Mouse (Mus musculus) stomach, embryonic 15.5 days (tissue): ENCODE data around the gene Evi2. TPM values are rescaled to one million over a fixed set of nuclear protein-coding genes. Genes with fewer than 3 reads are reported as not detected.

ENCODE experiments used
- ATAC-seq: fragments of 200-750 bp; cut with Nextera tagmentation; 2 replicates; pipeline ENCODE4 v1.8.0; 2017; ENCODE audit warnings: low read depth, moderate number of reproducible peaks, moderate TSS enrichment; ENCODE audit not compliant: insufficient read depth, low FRiP score
- H3K27ac ChIP-seq: fragments of 300-500 bp; sonication (generic); 2 replicates; pipeline ENCODE4 v1.5.1; 2015; ENCODE audit warnings: mild to moderate bottlenecking, inconsistent platforms
- H3K27me3 ChIP-seq: fragments of 300-500 bp; sonication (generic); replicated peaks from 2 replicates; pipeline ENCODE4 v1.6.1; 2015; ENCODE audit warnings: inconsistent platforms
- H3K36me3 ChIP-seq: fragments of 300-500 bp; sonication (generic); 2 replicates; pipeline ENCODE4 v1.6.1; 2015; ENCODE audit warnings: inconsistent platforms
- H3K4me1 ChIP-seq: fragments of 300-500 bp; sonication (generic); 2 replicates; pipeline ENCODE4 v1.6.1; 2015; ENCODE audit warnings: inconsistent platforms
- H3K4me2 ChIP-seq: fragments of 300-500 bp; sonication (generic); 2 replicates; pipeline ENCODE4 v1.6.1; 2015; ENCODE audit warnings: mild to moderate bottlenecking, inconsistent platforms
- H3K4me3 ChIP-seq: fragments of 300-500 bp; sonication (generic); replicated peaks from 2 replicates; pipeline ENCODE4 v1.5.1; 2015; ENCODE audit warnings: inconsistent platforms
- H3K9ac ChIP-seq: fragments of 300-500 bp; sonication (generic); 2 replicates; pipeline ENCODE4 v1.6.1; 2015; ENCODE audit warnings: inconsistent platforms
- H3K9me3 ChIP-seq: fragments of 300-500 bp; sonication (generic); 2 replicates; pipeline ENCODE4 v1.6.1; 2016; ENCODE audit warnings: inconsistent platforms
- WGBS: fragments of 180-500 bp; shearing (Covaris S2); methylation state at CpG from one replicate; pipeline ENCODE4 v1.1.7; 2015; 5-methylcytosine and 5-hydroxymethylcytosine counted together
- polyA plus RNA-seq: library from polyadenylated mRNA; unstranded; fragments of >200 nt; fragmentation: Nextera tagmentation; extraction: Ambion mirVana; gene quantifications from 2 replicates; pipeline ENCODE4 v1.2.1, GENCODE M21; 2015

Gene Evi2
- 0.86 and 1.2 TPM in 2 replicates for polyA plus RNA-seq

GRCm38 (mm10) chr11:79530333-79530761, at the start of gene Evi2, which contains the start of gene Evi2a:
Gene Evi2 (minus strand): TSS chr11:79530589.
Gene Evi2a (minus strand): TSS chr11:79530609.
- no peak within 1 kb of the TSS for H3K9ac ChIP-seq
- 78% methylated on average over 7 of the region's 7 CpGs for WGBS
- H3K27me3 ChIP-seq, result no peaks in the 10 kb centered on the region
- no peak within 1 kb of the TSS for H3K4me3 ChIP-seq
- H3K4me2 ChIP-seq, result no peak within 1 kb of the TSS
- ATAC-seq, result no peak
- no peaks in the 10 kb centered on the region for H3K9me3 ChIP-seq
- no peak within 1 kb of the TSS for H3K27ac ChIP-seq
- peaks cover 6% of the 10 kb centered on the region; the same call in 1 of the 2 replicates for H3K4me1 ChIP-seq
- 0 out of 2 replicates have a peak, but pooled peaks cover 3% of the 10 kb centered on the region for H3K36me3 ChIP-seq

GRCm38 (mm10) chr11:79577741-79578140, 47.4 kb upstream of the Evi2 start:
- no peaks in the 10 kb centered on the region for H3K36me3 ChIP-seq
- H3K9me3 ChIP-seq, result no peaks in the 10 kb centered on the region
- H3K4me2 ChIP-seq, result no peak overlapping the region
- ATAC-seq, result no peak
- no peak overlapping the region for H3K4me3 ChIP-seq
- H3K9ac ChIP-seq, result no peak overlapping the region
- H3K4me1 ChIP-seq, result no peaks in the 10 kb centered on the region
- H3K27me3 ChIP-seq, result no peaks in the 10 kb centered on the region
- WGBS, result 42% methylated on average over 5 of the region's 5 CpGs
- H3K27ac ChIP-seq, result no peak overlapping the region

GRCm38 (mm10) chr11:79575383-79576073, 45.1 kb upstream of the Evi2 start:
- no peaks in the 10 kb centered on the region for H3K27me3 ChIP-seq
- no peaks in the 10 kb centered on the region for H3K9me3 ChIP-seq
- no peaks in the 10 kb centered on the region for H3K4me1 ChIP-seq
- H3K9ac ChIP-seq, result no peak overlapping the region
- H3K4me3 ChIP-seq, result no peak overlapping the region
- ATAC-seq, result no peak
- H3K27ac ChIP-seq, result no peak overlapping the region
- WGBS, result 87% methylated on average over 14 of the region's 14 CpGs
- H3K4me2 ChIP-seq, result no peak overlapping the region
- H3K36me3 ChIP-seq, result peaks cover 12% of the 10 kb centered on the region; the same call in 1 of the 2 replicates

- Histone ChIP-seq H3K36me3 (peaks cover 15% of the 10 kb centered on the region; the same call in 1 of the 2 replicates), H3K27ac (no peak overlapping the region), H3K9me3 (no peaks in the 10 kb centered on the region), H3K4me2 (no peak overlapping the region), H3K4me1 (no peaks in the 10 kb centered on the region), H3K9ac (no peak overlapping the region), H3K4me3 (no peak overlapping the region), H3K27me3 (no peaks in the 10 kb centered on the region)
- 88% methylated on average over 3 of the region's 3 CpGs for WGBS
- ATAC-seq, result no peak
These were observed 43.4 kb upstream of the Evi2 start for GRCm38 (mm10) chr11:79573836-79574235.

- Histone ChIP-seq H3K4me1 (no peaks in the 10 kb centered on the region), H3K27ac (no peak overlapping the region), H3K27me3 (no peaks in the 10 kb centered on the region), H3K9ac (no peak overlapping the region), H3K4me2 (no peak overlapping the region), H3K9me3 (no peaks in the 10 kb centered on the region), H3K36me3 (peaks cover 39% of the 10 kb centered on the region), H3K4me3 (no peak overlapping the region)
- WGBS, result 93% methylated on average over 2 of the region's 2 CpGs
- no peak for ATAC-seq
These were observed 39.9 kb upstream of the Evi2 start for GRCm38 (mm10) chr11:79570319-79570718.

- WGBS, result 76% methylated on average over 11 of the region's 11 CpGs
- Histone ChIP-seq H3K4me2 (no peak overlapping the region), H3K4me3 (no peak overlapping the region), H3K9me3 (no peaks in the 10 kb centered on the region), H3K4me1 (no peaks in the 10 kb centered on the region), H3K27ac (no peak overlapping the region), H3K9ac (no peak overlapping the region), H3K27me3 (no peaks in the 10 kb centered on the region), H3K36me3 (peaks cover 44% of the 10 kb centered on the region)
- ATAC-seq, result no peak
These were observed 38.0 kb upstream of the Evi2 start for GRCm38 (mm10) chr11:79568197-79568911.

GRCm38 (mm10) chr11:79566947-79567346, 36.6 kb upstream of the Evi2 start:
- Histone ChIP-seq H3K4me2 (no peak overlapping the region), H3K9ac (no peak overlapping the region), H3K27ac (no peak overlapping the region), H3K9me3 (no peaks in the 10 kb centered on the region), H3K4me1 (no peaks in the 10 kb centered on the region), H3K4me3 (no peak overlapping the region), H3K36me3 (peaks cover 41% of the 10 kb centered on the region), H3K27me3 (no peaks in the 10 kb centered on the region)
- no peak for ATAC-seq
- WGBS, result 72% methylated on average over 1 of the region's 1 CpGs

- no peaks in the 10 kb centered on the region for H3K9me3 ChIP-seq
- ATAC-seq, result no peak
- no peak overlapping the region for H3K27ac ChIP-seq
- H3K4me1 ChIP-seq, result no peaks in the 10 kb centered on the region
- no peak overlapping the region for H3K9ac ChIP-seq
- H3K4me2 ChIP-seq, result no peak overlapping the region
- no peak overlapping the region for H3K4me3 ChIP-seq
- H3K27me3 ChIP-seq, result no peaks in the 10 kb centered on the region
- peaks cover 36% of the 10 kb centered on the region for H3K36me3 ChIP-seq
- WGBS, result 89% methylated on average over 7 of the region's 7 CpGs
These were observed 33.1 kb upstream of the Evi2 start for GRCm38 (mm10) chr11:79563493-79563892.

- no peak for ATAC-seq
- H3K4me2 ChIP-seq, result no peak overlapping the region
- no peaks in the 10 kb centered on the region for H3K9me3 ChIP-seq
- H3K9ac ChIP-seq, result no peak overlapping the region
- no peak overlapping the region for H3K4me3 ChIP-seq
- H3K27ac ChIP-seq, result no peak overlapping the region
- peaks cover 25% of the 10 kb centered on the region for H3K36me3 ChIP-seq
- 79% methylated on average over 4 of the region's 4 CpGs for WGBS
- H3K27me3 ChIP-seq, result no peaks in the 10 kb centered on the region
- H3K4me1 ChIP-seq, result no peaks in the 10 kb centered on the region
These were observed 30.1 kb upstream of the Evi2 start for GRCm38 (mm10) chr11:79560536-79560935.

- Histone ChIP-seq H3K36me3 (peaks cover 19% of the 10 kb centered on the region), H3K27ac (no peak overlapping the region), H3K4me2 (no peak overlapping the region), H3K9me3 (no peaks in the 10 kb centered on the region), H3K4me3 (no peak overlapping the region), H3K4me1 (no peaks in the 10 kb centered on the region), H3K9ac (no peak overlapping the region), H3K27me3 (no peaks in the 10 kb centered on the region)
- ATAC-seq, result no peak
- WGBS, result 64% methylated on average over 1 of the region's 1 CpGs
These were observed 22.2 kb upstream of the Evi2 start for GRCm38 (mm10) chr11:79552622-79553021.

GRCm38 (mm10) chr11:79536293-79536692, 5.9 kb upstream of the Evi2 start:
- WGBS, result 94% methylated on average over 3 of the region's 3 CpGs
- no peak overlapping the region for H3K4me3 ChIP-seq
- H3K4me1 ChIP-seq, result peaks cover 6% of the 10 kb centered on the region; the same call in 1 of the 2 replicates
- no peak overlapping the region for H3K9ac ChIP-seq
- H3K9me3 ChIP-seq, result no peaks in the 10 kb centered on the region
- peaks cover 9% of the 10 kb centered on the region; the same call in 1 of the 2 replicates for H3K36me3 ChIP-seq
- no peak overlapping the region for H3K27ac ChIP-seq
- H3K27me3 ChIP-seq, result no peaks in the 10 kb centered on the region
- no peak for ATAC-seq
- H3K4me2 ChIP-seq, result no peak overlapping the region

- no peak overlapping the region for H3K9ac ChIP-seq
- H3K27ac ChIP-seq, result no peak overlapping the region
- H3K4me1 ChIP-seq, result peaks cover 6% of the 10 kb centered on the region; the same call in 1 of the 2 replicates
- H3K4me3 ChIP-seq, result no peak overlapping the region
- no peak overlapping the region for H3K4me2 ChIP-seq
- H3K27me3 ChIP-seq, result no peaks in the 10 kb centered on the region
- peaks cover 9% of the 10 kb centered on the region; the same call in 1 of the 2 replicates for H3K36me3 ChIP-seq
- 80% methylated on average over 4 of the region's 4 CpGs for WGBS
- no peak for ATAC-seq
- no peaks in the 10 kb centered on the region for H3K9me3 ChIP-seq
These were observed 5.2 kb upstream of the Evi2 start for GRCm38 (mm10) chr11:79535554-79535953.
